Mouse (Mus musculus) forebrain, embryonic 14.5 days (tissue): Measurements from ENCODE around the gene Atf5. TPM values are rescaled to one million over a fixed set of nuclear protein-coding genes. Genes with fewer than 3 reads are reported as not detected.
A peak's percentile ranks its signal among the peaks of the same experiment; 100 is the strongest.

Experiments
- ATAC-seq: fragments of 200-750 bp; cut with Nextera tagmentation; 2 replicates; pipeline ENCODE4 v1.8.0; 2017; ENCODE audit warnings: mild to moderate bottlenecking, moderate library complexity
- DNase-seq: peaks from one replicate; pipeline ENCODE4 v3.0.0-alpha.2; 2015; ENCODE audit warnings: low spot score
- H3K27ac ChIP-seq: fragments of 300-500 bp; sonication (generic); 2 replicates; pipeline ENCODE4 v1.5.1; 2014; ENCODE audit warnings: low read depth, mild to moderate bottlenecking, control low read depth, low read length, moderate library complexity
- H3K27me3 ChIP-seq: fragments of 300-500 bp; sonication (generic); replicated peaks from 2 replicates; pipeline ENCODE4 v1.6.1; 2014; ENCODE audit warnings: low read length, control low read depth, mixed read lengths; ENCODE audit not compliant: control insufficient read depth, insufficient read depth
- H3K36me3 ChIP-seq: fragments of 300-500 bp; sonication (generic); 2 replicates; pipeline ENCODE4 v1.6.1; 2014; ENCODE audit warnings: low read length, control low read depth; ENCODE audit not compliant: control insufficient read depth, insufficient read depth
- H3K4me1 ChIP-seq: fragments of 300-500 bp; sonication (generic); 2 replicates; pipeline ENCODE4 v1.6.1; 2014; ENCODE audit warnings: antibody characterized with exemption, low read length, control low read depth; ENCODE audit not compliant: control insufficient read depth, insufficient read depth
- H3K4me2 ChIP-seq: fragments of 300-500 bp; sonication (generic); 2 replicates; pipeline ENCODE4 v1.6.1; 2014; ENCODE audit warnings: mild to moderate bottlenecking, control low read depth, low read length
- H3K4me3 ChIP-seq: fragments of 300-500 bp; sonication (generic); 2 replicates; pipeline ENCODE4 v1.5.1; 2014; ENCODE audit warnings: low read depth, low read length, control low read depth
- H3K9ac ChIP-seq: fragments of 300-500 bp; sonication (generic); 2 replicates; pipeline ENCODE4 v1.6.1; 2014; ENCODE audit warnings: mild to moderate bottlenecking, low read length, control low read depth, moderate library complexity
- H3K9me3 ChIP-seq: fragments of 300-500 bp; sonication (generic); replicated peaks from 2 replicates; pipeline ENCODE4 v1.6.1; 2016; ENCODE audit warnings: low read length, control low read depth, mixed read lengths; ENCODE audit not compliant: control insufficient read depth
- WGBS: fragments of 180-500 bp; shearing (Covaris S2); extraction: QIAGEN DNeasy Blood & Tissue Kit; methylation state at CpG from one replicate; pipeline ENCODE4 v1.1.7; 2014; 5-methylcytosine and 5-hydroxymethylcytosine counted together
- polyA plus RNA-seq: library from polyadenylated mRNA; unstranded; fragments of >200 nt; fragmentation: Nextera tagmentation; extraction: Ambion mirVana; gene quantifications from 2 replicates; pipeline ENCODE4 v1.2.1, GENCODE M21; 2014

Gene Atf5
- polyA plus RNA-seq, 1 experiment from 2014 or later: 4.2 TPM

DNA sequence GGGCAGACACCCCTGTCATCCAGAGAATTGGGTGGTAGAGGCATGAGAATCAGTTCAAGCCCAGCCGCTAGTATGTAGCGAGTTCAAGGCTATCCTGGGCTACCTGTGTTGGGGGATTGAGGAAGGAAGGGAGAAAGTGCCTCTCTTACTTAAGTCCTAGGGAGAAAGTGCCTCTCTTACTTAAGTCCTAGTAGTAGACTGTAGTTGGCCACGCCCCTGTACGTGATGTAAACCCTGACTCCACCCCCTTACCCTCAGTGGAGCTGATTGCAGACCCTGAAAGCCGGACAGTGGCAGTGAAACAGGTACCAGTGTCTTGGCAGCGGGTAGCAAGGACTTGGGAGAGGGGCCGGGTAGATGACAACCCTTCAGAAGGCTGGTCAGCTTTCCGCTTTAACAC, 41.4 kb upstream of the Atf5 start:
- Histone ChIP-seq H3K27ac (no peak overlapping the region), H3K4me3 (peak overlapping the region; percentile 72), H3K9ac (peak overlapping the region; percentile 84), H3K4me2 (peak overlapping the region; percentile 86), H3K4me1 (peaks cover 26% of the 10 kb centered on the region), H3K27me3 (no peaks in the 10 kb centered on the region), H3K36me3 (peaks cover 21% of the 10 kb centered on the region), H3K9me3 (no peaks in the 10 kb centered on the region)
- no peak for ATAC-seq
- no peak for DNase-seq
- 30% methylated on average over 8 of the region's 8 CpGs for WGBS

DNA sequence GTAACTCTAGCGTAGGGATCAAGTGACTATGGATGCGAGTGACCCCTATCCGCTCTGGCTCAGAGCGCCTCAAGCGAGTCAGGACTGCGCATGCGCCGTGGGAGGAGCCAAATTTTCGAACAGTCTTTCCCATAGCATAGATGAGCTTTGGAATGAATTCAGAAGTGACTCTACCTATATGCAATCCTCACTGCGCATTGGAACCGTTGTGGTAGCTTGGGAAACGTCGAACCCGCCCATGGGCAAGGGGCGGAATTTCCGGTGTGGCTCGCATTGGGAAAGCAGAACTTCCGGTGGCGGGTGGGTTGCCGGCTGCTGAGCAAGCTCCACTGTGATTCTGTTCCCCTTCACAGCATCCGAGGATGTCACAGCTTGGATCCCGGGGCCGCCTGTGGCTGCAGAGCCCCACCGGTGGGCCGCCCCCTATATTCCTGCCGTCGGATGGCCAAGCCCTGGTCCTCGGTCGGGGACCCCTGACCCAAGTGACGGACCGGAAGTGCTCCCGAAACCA, 40.6 kb upstream of the Atf5 start, which contains the start of gene Pnkp:
Gene Pnkp, plus strand, starts transcription at position 98 of the 511 bp plus-strand sequence.
- ATAC-seq (peak; percentile 73), DNase-seq (peak; percentile 96)
- H3K4me3 ChIP-seq: peak within 1 kb of the TSS; percentile 72
- under 1% methylated on average over 31 of the region's 32 CpGs for WGBS
- H3K27ac ChIP-seq: peak within 1 kb of the TSS; percentile 87
- peak within 1 kb of the TSS; percentile 86 for H3K4me2 ChIP-seq
- H3K36me3 ChIP-seq: peaks cover 19% of the 10 kb centered on the region
- no peaks in the 10 kb centered on the region for H3K9me3 ChIP-seq
- H3K27me3 ChIP-seq: no peaks in the 10 kb centered on the region
- peaks cover 26% of the 10 kb centered on the region for H3K4me1 ChIP-seq
- peak within 1 kb of the TSS; percentile 84 for H3K9ac ChIP-seq

DNA sequence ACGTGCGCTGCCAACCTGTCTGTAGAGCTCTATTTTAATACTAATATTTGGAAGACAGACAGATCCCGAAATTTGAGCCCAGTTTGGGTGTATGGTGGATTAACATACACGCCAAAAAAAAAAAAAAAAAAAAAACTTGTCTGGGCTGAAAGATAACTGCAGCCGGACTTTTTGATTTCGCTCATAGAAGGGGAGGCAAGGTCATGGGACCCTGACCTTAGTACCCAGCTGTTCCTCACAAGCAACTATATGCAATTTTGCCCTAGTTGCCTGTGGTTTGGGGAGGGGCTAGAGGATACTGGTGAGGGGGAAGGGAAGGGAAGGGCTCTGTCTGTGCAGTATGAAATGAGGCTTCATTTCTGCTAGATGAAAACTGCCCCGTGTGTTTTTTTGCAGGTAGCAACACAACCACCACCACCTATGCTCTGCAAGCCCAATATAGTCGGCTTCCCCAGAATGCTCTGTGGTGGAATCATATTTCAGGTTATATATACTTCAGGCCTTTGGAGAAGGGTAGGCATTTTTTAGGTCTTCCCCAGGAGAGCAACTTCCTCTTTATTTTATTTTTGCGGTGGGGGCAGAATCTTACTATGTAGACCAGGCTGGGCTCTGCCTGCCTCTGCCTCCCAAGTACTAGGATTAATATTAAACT, 39.9 kb upstream of the Atf5 start:
- Histone ChIP-seq H3K9me3 (no peaks in the 10 kb centered on the region), H3K4me3 (peak overlapping the region; percentile 72), H3K27me3 (no peaks in the 10 kb centered on the region), H3K36me3 (peaks cover 12% of the 10 kb centered on the region; the same call in 1 of the 2 replicates), H3K4me1 (peaks cover 26% of the 10 kb centered on the region), H3K9ac (peak overlapping the region; percentile 84), H3K4me2 (peak overlapping the region; percentile 86), H3K27ac (peak overlapping the region; percentile 87)
- DNase-seq: no peak
- no peak for ATAC-seq
- WGBS: 69% methylated on average over 9 of the region's 9 CpGs

DNA sequence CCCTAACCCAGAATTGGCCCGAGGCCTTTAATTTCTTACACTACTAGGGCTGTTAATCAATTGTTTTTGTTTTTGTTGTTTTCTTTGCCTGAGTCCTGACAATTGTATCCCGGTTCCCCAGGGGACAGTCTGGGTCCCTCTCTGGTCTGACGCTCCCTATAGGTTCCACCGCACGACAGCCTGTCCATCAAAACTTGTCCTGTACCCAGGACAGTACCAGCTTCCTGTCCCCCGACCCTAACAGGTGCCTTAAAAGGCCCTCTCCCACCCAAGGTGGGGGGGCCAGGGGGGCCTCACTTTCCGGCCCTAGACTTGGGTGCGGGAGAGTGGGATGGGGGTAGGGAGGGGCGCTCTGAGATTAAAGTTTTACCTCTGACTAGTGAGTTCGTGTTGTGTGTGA, 38.6 kb upstream of the Atf5 start:
- peak overlapping the region; percentile 76 for H3K4me2 ChIP-seq
- WGBS: 35% methylated on average over 10 of the region's 10 CpGs
- no peaks in the 10 kb centered on the region for H3K9me3 ChIP-seq
- H3K36me3 ChIP-seq: peaks cover 10% of the 10 kb centered on the region; the same call in 1 of the 2 replicates
- ATAC-seq (no peak), DNase-seq (no peak)
- H3K9ac ChIP-seq: peak overlapping the region; percentile 74
- peak overlapping the region; percentile 85 for H3K27ac ChIP-seq
- H3K4me3 ChIP-seq: peak overlapping the region; percentile 36
- no peaks in the 10 kb centered on the region for H3K27me3 ChIP-seq
- H3K4me1 ChIP-seq: peaks cover 33% of the 10 kb centered on the region

DNA sequence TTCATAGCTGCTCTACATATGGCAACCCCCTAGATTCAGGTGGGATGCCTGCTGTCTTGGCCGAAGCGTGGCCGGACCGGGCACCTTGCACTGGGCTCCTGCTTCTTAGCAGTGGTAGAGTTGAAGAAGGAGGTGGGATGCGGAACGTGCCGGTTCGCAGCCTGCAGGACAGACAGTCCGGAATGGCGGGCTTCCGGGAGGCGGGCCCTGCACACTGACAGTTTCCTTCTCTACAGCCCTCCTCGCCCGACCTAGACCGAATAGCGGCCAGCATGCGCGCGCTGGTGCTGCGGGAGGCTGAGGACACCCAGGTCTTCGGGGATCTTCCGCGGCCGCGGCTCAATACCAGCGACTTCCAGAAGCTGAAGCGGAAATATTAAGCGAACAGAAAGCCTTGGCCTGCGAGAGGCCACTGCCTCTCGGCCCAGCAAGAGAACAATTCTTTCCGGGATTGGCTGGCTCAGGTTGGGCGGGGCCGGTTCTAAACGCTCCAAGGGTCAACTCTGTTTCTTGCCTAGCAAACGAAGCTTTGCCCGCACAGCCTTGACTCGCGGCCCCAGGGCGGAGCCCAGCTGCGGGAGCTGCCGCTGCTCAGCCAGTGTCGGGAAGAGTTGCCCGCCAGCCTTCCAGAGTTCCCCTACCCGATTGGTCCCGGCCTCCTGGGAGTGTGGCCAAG, 38.0 kb upstream of the Atf5 start:
- H3K9ac ChIP-seq: peak overlapping the region; percentile 74
- peak; percentile 22 for ATAC-seq
- H3K27me3 ChIP-seq: no peaks in the 10 kb centered on the region
- peaks cover 10% of the 10 kb centered on the region; the same call in 1 of the 2 replicates for H3K36me3 ChIP-seq
- H3K27ac ChIP-seq: peak overlapping the region; percentile 85
- 2% methylated on average over 45 of the region's 45 CpGs for WGBS
- peak; percentile 73 for DNase-seq
- peak overlapping the region; percentile 36 for H3K4me3 ChIP-seq
- H3K9me3 ChIP-seq: no peaks in the 10 kb centered on the region
- H3K4me2 ChIP-seq: peak overlapping the region; percentile 76
- peaks cover 33% of the 10 kb centered on the region for H3K4me1 ChIP-seq

DNA sequence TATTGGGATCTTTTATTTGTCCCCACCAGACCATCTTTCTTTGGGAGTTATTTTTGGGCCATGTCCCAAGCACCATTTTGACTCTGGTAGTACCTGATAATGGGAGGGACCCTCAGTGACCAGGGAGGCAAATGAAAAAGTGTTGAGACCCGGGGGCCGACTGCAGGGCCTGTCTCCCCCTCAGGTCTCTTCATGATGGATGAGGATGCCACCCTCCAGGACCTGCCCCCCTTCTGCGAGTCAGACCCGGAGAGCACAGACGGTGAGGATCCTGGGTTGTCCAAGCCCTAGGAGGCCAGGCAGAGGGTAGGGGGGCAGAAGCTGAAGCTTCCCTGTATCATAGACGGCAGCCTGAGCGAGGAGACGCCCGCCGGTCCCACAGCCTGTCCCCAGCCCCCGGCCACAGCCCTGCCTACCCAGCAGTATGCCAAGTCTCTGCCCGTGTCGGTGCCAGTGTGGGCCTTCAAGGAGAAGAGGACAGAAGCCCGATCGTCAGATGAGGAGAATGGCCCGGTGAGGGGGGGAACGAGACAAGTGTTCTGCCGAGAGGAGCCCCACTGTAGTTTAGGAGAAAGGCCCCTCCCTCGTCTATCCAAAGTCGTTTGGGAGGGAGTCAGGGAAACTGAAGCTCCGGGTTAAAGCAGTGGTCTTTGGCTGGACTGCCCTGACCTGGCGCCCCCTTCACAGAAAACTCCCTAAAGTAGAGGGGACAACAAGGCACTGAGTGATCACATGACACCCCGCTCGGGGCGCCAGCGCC, 37.3 kb upstream of the Atf5 start:
- ATAC-seq: no peak
- no peak for DNase-seq
- H3K4me3 ChIP-seq: peak overlapping the region; percentile 36
- H3K27me3 ChIP-seq: no peaks in the 10 kb centered on the region
- peaks cover 33% of the 10 kb centered on the region for H3K4me1 ChIP-seq
- 39% methylated on average over 26 of the region's 26 CpGs for WGBS
- peak overlapping the region; percentile 76 for H3K4me2 ChIP-seq
- H3K27ac ChIP-seq: peak overlapping the region; percentile 85
- H3K9me3 ChIP-seq: no peaks in the 10 kb centered on the region
- H3K9ac ChIP-seq: peak overlapping the region; percentile 74
- H3K36me3 ChIP-seq: peaks cover 10% of the 10 kb centered on the region; the same call in 1 of the 2 replicates

DNA sequence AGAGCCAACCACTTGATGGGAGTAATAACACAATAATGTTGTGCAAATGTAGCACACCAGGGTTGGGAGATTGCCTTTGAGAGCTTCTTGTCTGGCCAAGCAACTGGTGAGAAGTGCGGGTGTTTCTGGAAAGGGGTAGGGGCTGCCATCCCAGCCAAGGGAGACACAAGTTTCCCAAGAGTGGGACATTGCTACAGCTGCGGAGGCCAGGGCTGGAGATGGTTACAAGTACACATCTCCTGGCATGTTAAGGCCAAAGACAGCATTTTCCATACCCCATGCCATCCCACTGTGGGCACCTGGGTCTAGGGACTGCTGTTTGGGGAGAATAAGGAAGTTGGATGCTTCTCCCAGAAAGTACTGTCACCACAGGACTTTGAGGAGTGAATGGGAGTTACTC, 36.6 kb upstream of the Atf5 start:
- no peak overlapping the region for H3K9ac ChIP-seq
- peaks cover 10% of the 10 kb centered on the region; the same call in 1 of the 2 replicates for H3K36me3 ChIP-seq
- no peak overlapping the region for H3K27ac ChIP-seq
- ATAC-seq (no peak), DNase-seq (no peak)
- WGBS: 100% methylated on average over 2 of the region's 2 CpGs
- H3K9me3 ChIP-seq: no peaks in the 10 kb centered on the region
- no peaks in the 10 kb centered on the region for H3K27me3 ChIP-seq
- peaks cover 30% of the 10 kb centered on the region for H3K4me1 ChIP-seq
- no peak overlapping the region for H3K4me2 ChIP-seq
- H3K4me3 ChIP-seq: no peak overlapping the region

DNA sequence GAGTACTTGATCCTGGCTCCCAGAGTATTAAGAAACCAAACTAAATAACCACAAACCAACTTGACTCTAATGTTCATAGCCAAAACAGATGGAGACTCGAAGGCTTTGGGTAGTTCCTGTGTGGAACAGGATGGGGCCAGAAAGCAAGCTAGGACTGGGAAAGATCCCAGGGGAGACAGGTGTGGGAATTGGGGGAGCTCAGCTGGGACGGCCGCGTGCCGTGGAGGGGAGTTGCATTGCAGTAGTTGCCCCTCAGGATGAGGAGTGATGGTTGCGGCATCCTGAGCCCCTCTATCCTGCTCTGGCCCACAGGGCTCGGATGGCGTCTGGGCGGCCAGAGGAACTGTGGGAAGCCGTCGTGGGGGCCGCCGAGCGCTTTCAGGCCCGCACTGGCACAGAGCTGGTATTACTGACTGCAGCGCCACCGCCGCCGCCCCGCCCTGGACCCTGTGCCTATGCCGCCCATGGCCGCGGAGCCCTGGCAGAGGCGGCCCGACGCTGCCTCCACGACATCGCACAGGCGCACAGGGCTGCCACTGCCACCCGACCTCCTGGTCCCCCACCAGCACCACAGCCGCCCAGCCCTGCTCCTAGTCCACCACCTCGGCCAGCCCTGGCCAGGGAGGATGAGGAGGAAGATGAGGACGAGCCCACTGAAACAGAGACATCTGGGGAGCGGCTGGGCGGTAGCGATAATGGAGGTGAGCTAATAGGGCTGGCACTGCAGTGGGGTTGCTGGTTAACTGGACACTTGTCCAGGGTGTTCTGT, 36.0 kb upstream of the Atf5 start:
- Histone ChIP-seq H3K4me1 (peaks cover 32% of the 10 kb centered on the region), H3K36me3 (peaks cover 10% of the 10 kb centered on the region; the same call in 1 of the 2 replicates), H3K27ac (no peak overlapping the region), H3K27me3 (no peaks in the 10 kb centered on the region), H3K9me3 (no peaks in the 10 kb centered on the region), H3K4me3 (no peak overlapping the region), H3K9ac (no peak overlapping the region), H3K4me2 (no peak overlapping the region)
- 90% methylated on average over 36 of the region's 36 CpGs for WGBS
- ATAC-seq (no peak), DNase-seq (no peak)
